Mouse (Mus musculus) induced T-regulatory cell, adult 2 months (primary cell): ENCODE measurements around the gene Cav1.

Experiments used
- DNase-seq: peaks from one replicate; pipeline ENCODE4 v3.0.0-alpha.2; 2012; ENCODE audit warnings: low read depth

Gene Cav1

GRCm38 (mm10) chr6:17317167-17317524 lies 11.0 kb downstream of the Cav1 start:
- DNase-seq: no peak

- DNase-seq: no peak
These were observed 11.8 kb downstream of the Cav1 start for GRCm38 (mm10) chr6:17317944-17318343.

GRCm38 (mm10) chr6:17321976-17322375 lies 15.8 kb downstream of the Cav1 start:
- no peak for DNase-seq

- DNase-seq: no peak
These were observed 21.1 kb downstream of the Cav1 start for GRCm38 (mm10) chr6:17327216-17327615.

- no peak for DNase-seq
These were observed 23.7 kb downstream of the Cav1 start for GRCm38 (mm10) chr6:17329801-17330200.

GRCm38 (mm10) chr6:17337724-17338123 lies 31.6 kb downstream of the Cav1 start:
- no peak for DNase-seq

- DNase-seq: no peak
These were observed 34.3 kb downstream of the Cav1 start for GRCm38 (mm10) chr6:17340406-17340805.

GRCm38 (mm10) chr6:17348011-17348410 lies 41.9 kb downstream of the Cav1 start:
- no peak for DNase-seq

- DNase-seq: no peak
These were observed 44.7 kb downstream of the Cav1 start for GRCm38 (mm10) chr6:17350803-17351202.

- peak; percentile 56 for DNase-seq
These were observed 53.0 kb downstream of the Cav1 start for GRCm38 (mm10) chr6:17358896-17359690.

GRCm38 (mm10) chr6:17362771-17363170 lies 56.6 kb downstream of the Cav1 start:
- DNase-seq: peak; percentile 7

- DNase-seq: no peak
These were observed 57.5 kb downstream of the Cav1 start for GRCm38 (mm10) chr6:17363446-17364179.

GRCm38 (mm10) chr6:17374326-17374725 lies 68.2 kb downstream of the Cav1 start:
- no peak for DNase-seq

GRCm38 (mm10) chr6:17377371-17377770 lies 71.2 kb downstream of the Cav1 start:
- no peak for DNase-seq

- DNase-seq: no peak
These were observed 74.0 kb downstream of the Cav1 start for GRCm38 (mm10) chr6:17380102-17380501.

- DNase-seq: no peak
These were observed 75.6 kb downstream of the Cav1 start for GRCm38 (mm10) chr6:17381690-17382089.

GRCm38 (mm10) chr6:17385531-17385930 lies 79.4 kb downstream of the Cav1 start:
- DNase-seq: no peak

GRCm38 (mm10) chr6:17387991-17388710 lies 82.0 kb downstream of the Cav1 start:
- no peak for DNase-seq
